Mouse (Mus musculus) megakaryocyte, embryonic 14.5 days (primary cell): ENCODE data around the gene Usp30.

Experiments used
- FLI1 ChIP-seq: IDR thresholded peaks from 2 replicates; pipeline ENCODE4 v1.6.1; 2012; ENCODE audit warnings: low read length, inconsistent platforms, mixed read lengths
- GATA1 ChIP-seq: IDR thresholded peaks from 3 replicates; pipeline ENCODE4 v1.6.1; 2012; ENCODE audit warnings: mixed read lengths, low read length, inconsistent platforms, borderline replicate concordance

- TF ChIP-seq GATA1 (no peak), FLI1 (no peak)
These were observed 21.5 kb upstream of the Usp30 start for GRCm38 (mm10) chr5:114043800-114044199.
